Mouse (Mus musculus) lung, postnatal 0 days (tissue): ENCODE measurements around the gene Pole2. TPM values are rescaled to one million over a fixed set of nuclear protein-coding genes. Genes with fewer than 3 reads are reported as not detected.

Experiments used
- ATAC-seq: fragments of 200-750 bp; cut with Nextera tagmentation; 2 replicates; pipeline ENCODE4 v1.8.0; 2017; ENCODE audit warnings: moderate library complexity
- DNase-seq: peaks from one replicate; pipeline ENCODE4 v3.0.0-alpha.2; 2016; ENCODE audit warnings: low spot score
- H3K27ac ChIP-seq: fragments of 300-500 bp; sonication (generic); 2 replicates; pipeline ENCODE4 v1.5.1; 2014; ENCODE audit warnings: antibody characterized with exemption, mild to moderate bottlenecking, low read length, mixed read lengths
- H3K27me3 ChIP-seq: fragments of 300-500 bp; sonication (generic); replicated peaks from 2 replicates; pipeline ENCODE4 v1.6.1; 2014; ENCODE audit warnings: low read length, mixed read lengths; ENCODE audit not compliant: insufficient read depth
- H3K36me3 ChIP-seq: fragments of 300-500 bp; sonication (generic); 2 replicates; pipeline ENCODE4 v1.6.1; 2014; ENCODE audit warnings: low read length, mixed read lengths; ENCODE audit not compliant: insufficient read depth
- H3K4me1 ChIP-seq: fragments of 300-500 bp; sonication (generic); 2 replicates; pipeline ENCODE4 v1.6.1; 2014; ENCODE audit warnings: antibody characterized with exemption, low read depth, low read length, mixed read lengths; ENCODE audit not compliant: insufficient read depth
- H3K4me2 ChIP-seq: fragments of 300-500 bp; sonication (generic); replicated peaks from 2 replicates; pipeline ENCODE4 v1.6.1; 2014; ENCODE audit warnings: low read depth, mild to moderate bottlenecking, low read length, moderate library complexity, mixed read lengths
- H3K4me3 ChIP-seq: fragments of 300-500 bp; sonication (generic); 2 replicates; pipeline ENCODE4 v1.5.1; 2014; ENCODE audit warnings: low read depth, low read length
- H3K9ac ChIP-seq: fragments of 300-500 bp; sonication (generic); replicated peaks from 2 replicates; pipeline ENCODE4 v1.6.1; 2014; ENCODE audit warnings: low read depth, mild to moderate bottlenecking
- H3K9me3 ChIP-seq: fragments of 300-500 bp; sonication (generic); 2 replicates; pipeline ENCODE4 v1.6.1; 2016; ENCODE audit warnings: low read length, mixed read lengths
- CTCF ChIP-seq: IDR thresholded peaks from 2 replicates; pipeline ENCODE4 v1.5.1; 2016; ENCODE audit warnings: antibody characterized with exemption, mild to moderate bottlenecking
- EP300 ChIP-seq: IDR thresholded peaks from 2 replicates; pipeline ENCODE4 v1.6.1; 2016; ENCODE audit warnings: antibody characterized with exemption, mild to moderate bottlenecking, control low read depth
- WGBS: fragments of 180-500 bp; shearing (Covaris S2); extraction: QIAGEN DNeasy Blood & Tissue Kit; methylation state at CpG from one replicate; pipeline ENCODE4 v1.1.7; 2014; 5-methylcytosine and 5-hydroxymethylcytosine counted together
- polyA plus RNA-seq: library from polyadenylated mRNA; unstranded; fragments of >200 nt; fragmentation: Nextera tagmentation; extraction: Ambion mirVana; gene quantifications from 2 replicates; pipeline ENCODE4 v1.2.1, GENCODE M21; 2015

Gene Pole2
- polyA plus RNA-seq, result 5.3 and 6.1 TPM in 2 replicates

GRCm38 (mm10) chr12:69227776-69228466 is at the start of gene Pole2:
TSS of gene Pole2 (minus strand) at chr12:69228195.
- Histone ChIP-seq H3K36me3 (no peaks in the 10 kb centered on the region), H3K4me2 (peak within 1 kb of the TSS; percentile 52), H3K4me1 (no peaks in the 10 kb centered on the region), H3K27ac (peak within 1 kb of the TSS; percentile 63), H3K9ac (peak within 1 kb of the TSS; percentile 50), H3K4me3 (peak within 1 kb of the TSS; percentile 70), H3K27me3 (no peaks in the 10 kb centered on the region), H3K9me3 (no peaks in the 10 kb centered on the region)
- ATAC-seq (peak; percentile 97), DNase-seq (peak; percentile 94)
- no peak for TF ChIP-seq EP300
- TF ChIP-seq CTCF, result no peak; the same call in 1 of the 2 replicates
- WGBS, result under 1% methylated on average over 37 of the region's 37 CpGs

- H3K27me3 ChIP-seq, result no peaks in the 10 kb centered on the region
- H3K27ac ChIP-seq, result no peak overlapping the region
- H3K4me1 ChIP-seq, result no peaks in the 10 kb centered on the region
- H3K36me3 ChIP-seq, result no peaks in the 10 kb centered on the region
- DNase-seq, result no peak
- H3K9ac ChIP-seq, result no peak overlapping the region
- H3K4me2 ChIP-seq, result no peak overlapping the region
- no peak for TF ChIP-seq EP300
- ATAC-seq, result no peak
- WGBS, result 88% methylated on average over 2 of the region's 2 CpGs
- H3K4me3 ChIP-seq, result no peak overlapping the region
- H3K9me3 ChIP-seq, result no peaks in the 10 kb centered on the region
Measured at GRCm38 (mm10) chr12:69268956-69269355, 41.0 kb upstream of the Pole2 start.

GRCm38 (mm10) chr12:69267956-69268632 is 40.1 kb upstream of the Pole2 start:
- H3K27ac ChIP-seq, result no peak overlapping the region
- H3K4me3 ChIP-seq, result no peak overlapping the region
- H3K27me3 ChIP-seq, result no peaks in the 10 kb centered on the region
- no peaks in the 10 kb centered on the region for H3K9me3 ChIP-seq
- DNase-seq (no peak), ATAC-seq (no peak)
- H3K4me1 ChIP-seq, result no peaks in the 10 kb centered on the region
- no peaks in the 10 kb centered on the region for H3K36me3 ChIP-seq
- H3K4me2 ChIP-seq, result no peak overlapping the region
- TF ChIP-seq EP300, result no peak
- no peak for TF ChIP-seq CTCF
- no peak overlapping the region for H3K9ac ChIP-seq
- 79% methylated on average over 11 of the region's 11 CpGs for WGBS

DNA sequence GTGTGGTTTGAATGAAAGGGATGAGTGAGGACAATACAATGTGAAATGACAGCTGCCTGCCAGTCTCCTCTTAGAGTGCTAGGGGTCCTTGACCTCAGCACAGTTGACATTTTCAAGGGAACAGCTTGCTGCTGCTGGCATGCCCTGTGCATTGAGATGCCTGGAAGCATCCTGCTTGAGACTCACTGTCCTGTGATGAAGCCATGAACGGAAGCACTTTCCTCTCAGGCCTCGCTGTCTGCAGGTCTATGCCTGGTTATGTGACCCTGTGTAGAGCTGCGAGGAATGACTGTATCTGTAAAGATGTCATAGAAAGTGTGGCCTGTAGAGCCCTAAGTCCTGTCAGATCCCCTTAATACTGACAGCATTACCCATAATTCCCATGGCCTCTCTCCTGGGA is 37.0 kb upstream of the Pole2 start:
- 84% methylated on average over 3 of the region's 3 CpGs for WGBS
- H3K4me3 ChIP-seq, result no peak overlapping the region
- TF ChIP-seq CTCF, result no peak
- TF ChIP-seq EP300, result no peak
- H3K9me3 ChIP-seq, result no peaks in the 10 kb centered on the region
- H3K36me3 ChIP-seq, result no peaks in the 10 kb centered on the region
- H3K9ac ChIP-seq, result no peak overlapping the region
- DNase-seq (no peak), ATAC-seq (no peak)
- H3K4me2 ChIP-seq, result no peak overlapping the region
- no peaks in the 10 kb centered on the region for H3K4me1 ChIP-seq
- H3K27ac ChIP-seq, result no peak overlapping the region
- no peaks in the 10 kb centered on the region for H3K27me3 ChIP-seq

DNA sequence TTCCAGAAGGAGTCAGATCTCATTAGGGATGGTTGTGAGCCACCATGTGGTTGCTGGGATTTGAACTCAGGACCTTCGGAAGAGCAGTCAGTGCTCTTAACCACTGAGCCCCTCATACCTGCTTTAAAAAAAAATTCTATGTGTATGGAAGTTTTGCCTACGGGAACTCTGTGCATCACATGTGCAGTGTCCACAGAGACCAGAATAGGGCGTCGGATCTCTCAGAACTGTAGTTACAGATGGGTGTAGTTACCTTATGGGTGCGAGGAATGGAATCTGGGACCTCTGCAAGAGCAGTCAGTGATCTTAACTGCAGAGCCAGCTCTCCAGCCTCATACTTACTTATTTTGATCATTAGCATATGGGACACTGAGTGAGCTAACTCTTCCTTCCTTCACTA is 34.3 kb upstream of the Pole2 start:
- H3K27me3 ChIP-seq, result no peaks in the 10 kb centered on the region
- H3K4me1 ChIP-seq, result no peaks in the 10 kb centered on the region
- H3K4me3 ChIP-seq, result no peak overlapping the region
- no peak overlapping the region for H3K4me2 ChIP-seq
- H3K36me3 ChIP-seq, result no peaks in the 10 kb centered on the region
- no peak overlapping the region for H3K9ac ChIP-seq
- DNase-seq, result no peak
- no peak overlapping the region for H3K27ac ChIP-seq
- TF ChIP-seq EP300 (no peak), CTCF (no peak)
- ATAC-seq, result no peak
- no peaks in the 10 kb centered on the region for H3K9me3 ChIP-seq
- 98% methylated on average over 5 of the region's 5 CpGs for WGBS

- H3K36me3 ChIP-seq, result no peaks in the 10 kb centered on the region
- H3K4me1 ChIP-seq, result no peaks in the 10 kb centered on the region
- WGBS, result 75% methylated on average over 11 of the region's 11 CpGs
Measured at GRCm38 (mm10) chr12:69257836-69258235, 29.8 kb upstream of the Pole2 start.

More at GRCm38 (mm10) chr12:69257836-69258235, 29.8 kb upstream of the Pole2 start:
- Histone ChIP-seq H3K27ac (no peak overlapping the region), H3K4me3 (no peak overlapping the region), H3K4me2 (no peak overlapping the region), H3K9ac (no peak overlapping the region), H3K9me3 (no peaks in the 10 kb centered on the region), H3K27me3 (no peaks in the 10 kb centered on the region)
- TF ChIP-seq CTCF, result no peak
- no peak for TF ChIP-seq EP300
- no peak for DNase-seq
- no peak for ATAC-seq
